Mouse (Mus musculus) embryonic fibroblast, embryonic 13.5 days (primary cell): ENCODE results near the gene Shd.

ENCODE experiments used
- CTCF ChIP-seq: IDR thresholded peaks from 2 replicates; pipeline ENCODE4 v1.5.1; 2011; ENCODE audit warnings: mild to moderate bottlenecking, control low read depth, low read length, moderate library complexity, borderline replicate concordance; ENCODE audit not compliant: insufficient read depth
- POLR2A ChIP-seq: IDR thresholded peaks from 2 replicates; pipeline ENCODE4 v1.6.1; 2011; ENCODE audit warnings: low read depth, mild to moderate bottlenecking, control low read depth, low read length, moderate library complexity

GRCm38 (mm10) chr17:55990278-55990898, 20.1 kb downstream of the Shd start:
- no peak for TF ChIP-seq POLR2A
- TF ChIP-seq CTCF, result no peak
